Mouse (Mus musculus): ENCODE measurements around the gene Trp53. TPM values are rescaled to one million over a fixed set of nuclear protein-coding genes. Genes with fewer than 3 reads are reported as not detected.
"Not testable (repeated sequence)": the region's sequence is repeated elsewhere in the genome, so short reads cannot be mapped to it uniquely, and the experiment has no call there.

Gene Trp53
- total RNA-seq, 2 experiments from 2014 or later = 28.5 to 32.3 TPM

GRCm38 (mm10) chr11:69606832-69607231, 26.7 kb downstream of the Trp53 start:
- DNase-seq (ENCODE audit: low spot score in 2 of 2) = no peak
- H3K27ac ChIP-seq = no peak overlapping the region
- H3K4me3 ChIP-seq = no peak overlapping the region
- no peak for TF ChIP-seq CTCF (conservative IDR thresholded peaks at IDR 0.05)

DNA sequence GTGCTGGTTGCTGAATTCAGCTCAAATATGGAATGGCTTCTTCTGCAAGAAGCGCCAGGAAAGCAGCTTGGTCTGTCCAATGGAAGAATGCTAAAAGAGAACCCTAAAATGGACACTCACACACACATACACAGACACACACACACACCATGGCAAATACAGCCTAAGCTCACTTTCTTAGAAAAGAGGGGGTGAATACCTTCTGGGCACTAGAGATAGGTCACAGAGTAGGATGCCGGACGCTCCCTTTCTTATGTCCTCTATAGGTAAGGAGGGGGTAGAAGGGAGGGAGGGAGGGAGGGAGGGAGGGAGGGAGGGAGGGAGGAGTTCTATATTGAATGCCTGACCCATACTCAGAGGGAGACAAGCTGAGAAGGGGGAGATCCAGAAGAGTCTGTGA, 28.4 kb downstream of the Trp53 start:
- no peak for TF ChIP-seq CTCF (conservative IDR thresholded peaks at IDR 0.05)
- no peak for DNase-seq (ENCODE audit: low spot score in 2 of 2)
- Histone ChIP-seq H3K4me3 (no peak overlapping the region), H3K27ac (no peak overlapping the region)

DNA sequence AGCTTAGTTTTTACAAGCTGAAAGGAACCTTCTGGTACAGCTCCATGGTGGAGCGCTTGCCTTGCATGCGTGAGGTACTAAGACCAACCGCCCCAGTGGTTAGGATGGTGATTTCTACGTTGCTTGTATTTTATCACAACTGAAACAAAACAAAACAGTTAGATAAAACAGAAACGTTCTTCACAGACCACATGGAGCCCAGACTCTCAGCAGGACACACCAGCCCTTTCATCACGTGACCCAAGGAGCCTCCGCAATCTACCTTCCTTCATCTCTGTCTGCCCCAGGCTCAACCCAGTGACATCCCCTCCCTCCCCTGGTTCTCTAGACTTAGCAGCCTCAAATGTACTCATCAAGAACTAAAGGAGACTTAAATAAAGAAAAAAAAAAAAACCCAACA, 29.3 kb downstream of the Trp53 start:
- H3K4me3 ChIP-seq = no peak overlapping the region
- TF ChIP-seq CTCF (conservative IDR thresholded peaks at IDR 0.05) = no peak
- DNase-seq (ENCODE audit: low spot score in 2 of 2) = no peak
- no peak overlapping the region for H3K27ac ChIP-seq

GRCm38 (mm10) chr11:69610899-69611298, 30.7 kb downstream of the Trp53 start:
- H3K4me3 ChIP-seq = no peak overlapping the region
- TF ChIP-seq CTCF (conservative IDR thresholded peaks at IDR 0.05) = no peak
- H3K27ac ChIP-seq = peak overlapping the region; percentile 46; the same call in 1 of the 2 replicates
- DNase-seq (ENCODE audit: low spot score in 2 of 2) = no peak

GRCm38 (mm10) chr11:69613553-69614256, 33.5 kb downstream of the Trp53 start:
- H3K27ac ChIP-seq = peak overlapping the region; percentile 80
- TF ChIP-seq CTCF (conservative IDR thresholded peaks at IDR 0.05) = peak; percentile 84
- H3K4me3 ChIP-seq = peak overlapping the region; percentile 31

DNA sequence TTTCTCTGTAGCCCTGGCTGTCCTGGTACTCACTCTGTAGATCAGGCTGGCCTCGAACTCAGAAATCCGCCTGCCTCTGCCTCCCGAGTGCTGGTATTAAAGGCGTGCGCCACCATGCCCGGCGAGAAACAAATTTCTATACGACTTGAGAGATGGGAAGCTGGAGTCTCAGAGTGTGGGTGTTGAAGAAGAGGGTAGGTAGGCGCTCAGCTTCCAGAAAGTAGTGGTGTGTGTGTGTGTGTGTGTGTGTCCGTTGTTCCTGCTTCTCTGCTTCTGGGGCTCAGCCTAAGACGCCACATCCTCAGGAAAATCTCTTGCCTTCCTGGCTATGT, 34.1 kb downstream of the Trp53 start:
- not testable (repeated sequence) for DNase-seq (ENCODE audit: low spot score in 2 of 2); H3K27ac ChIP-seq

More at GRCm38 (mm10) chr11:69613553-69614256, 33.5 kb downstream of the Trp53 start:
- peak; percentile 79 to 84 for DNase-seq (ENCODE audit: low spot score in 2 of 2)

DNA sequence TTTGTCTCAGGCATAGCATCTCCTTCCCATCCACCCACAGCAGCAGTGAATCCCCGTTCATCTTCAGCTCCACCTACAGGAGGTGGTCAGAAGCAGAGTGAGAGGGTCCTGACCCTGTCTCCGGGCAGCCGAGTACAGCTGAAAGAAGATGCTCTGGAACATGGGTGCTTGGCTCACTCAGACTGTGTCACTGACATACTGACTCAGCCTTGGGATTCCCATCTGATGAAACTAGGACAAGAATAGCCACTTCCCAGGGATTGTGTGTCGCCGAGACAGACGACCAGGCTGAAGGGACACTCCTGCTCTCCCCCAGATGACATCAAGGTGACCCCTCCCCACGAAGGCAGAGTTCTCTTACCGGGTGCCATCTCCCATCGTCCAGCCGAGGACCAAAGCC, 36.6 kb downstream of the Trp53 start:
- DNase-seq (ENCODE audit: low spot score in 2 of 2) = no peak
- Histone ChIP-seq H3K4me3 (no peak overlapping the region), H3K27ac (no peak overlapping the region)
- no peak for TF ChIP-seq CTCF (conservative IDR thresholded peaks at IDR 0.05)

More for the DNA sequence above, 34.1 kb downstream of the Trp53 start:
- not testable (repeated sequence) for H3K4me3 ChIP-seq

- TF ChIP-seq CTCF (conservative IDR thresholded peaks at IDR 0.05) = no peak
- H3K4me3 ChIP-seq = no peak within 1 kb of the TSS
- no peak for DNase-seq (ENCODE audit: low spot score in 2 of 2)
Measured at GRCm38 (mm10) chr11:69617805-69618204, 37.6 kb downstream of the Trp53 start, which contains the start of gene Shbg. Gene Shbg (minus strand): TSS chr11:69617905.

GRCm38 (mm10) chr11:69620394-69621081, 40.4 kb downstream of the Trp53 start:
- TF ChIP-seq CTCF (conservative IDR thresholded peaks at IDR 0.05) = no peak
- DNase-seq (ENCODE audit: low spot score in 2 of 2) = no peak
- no peak overlapping the region for H3K27ac ChIP-seq
- no peak overlapping the region for H3K4me3 ChIP-seq

More at GRCm38 (mm10) chr11:69617805-69618204, 37.6 kb downstream of the Trp53 start, which contains the start of gene Shbg:
- no peak within 1 kb of the TSS for H3K27ac ChIP-seq

DNA sequence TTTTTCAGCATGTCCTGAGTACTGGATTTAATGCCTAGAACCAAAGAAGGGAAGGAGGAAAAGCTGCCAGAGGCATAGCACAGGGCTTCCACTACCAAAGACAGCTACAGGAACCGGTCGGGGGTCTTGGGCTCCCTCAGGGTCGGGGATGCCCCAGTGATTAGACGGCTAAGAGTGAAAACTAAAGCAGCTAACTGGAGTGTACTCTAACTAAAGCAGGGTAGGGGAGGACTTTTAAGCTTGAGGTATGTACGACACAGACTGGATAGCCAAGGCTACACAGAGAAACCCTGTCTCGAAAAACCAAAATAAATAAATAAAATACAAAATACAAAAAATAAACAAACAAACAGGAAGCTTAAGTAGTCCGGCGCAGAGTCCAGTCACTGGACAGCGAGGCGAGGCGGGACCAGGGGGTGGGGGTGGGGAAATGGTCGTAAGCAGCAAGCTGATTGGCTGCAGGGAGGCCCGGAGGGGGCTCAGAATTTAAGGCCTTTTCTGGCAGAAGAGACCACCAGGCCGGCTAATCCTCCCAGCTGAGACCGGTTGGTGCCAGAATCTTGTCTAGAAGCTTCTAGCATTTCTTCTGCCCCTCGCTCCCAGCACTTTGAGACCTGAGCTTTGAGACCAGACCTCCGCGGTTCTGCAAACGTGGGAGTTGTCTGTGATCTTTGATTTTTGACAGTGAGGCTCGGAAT, 41.6 kb downstream of the Trp53 start, which contains the start of gene Sat2:
Gene Sat2, plus strand, starts transcription at position 454 of the 698 bp plus-strand sequence.
- peak in 1 of 2 experiments; percentile 45 for DNase-seq (ENCODE audit: low spot score in 2 of 2)

GRCm38 (mm10) chr11:69622406-69622805, 42.2 kb downstream of the Trp53 start:
- Histone ChIP-seq H3K4me3 (peak overlapping the region; percentile 76), H3K27ac (peak overlapping the region; percentile 94)
- no peak for DNase-seq (ENCODE audit: low spot score in 2 of 2)
- TF ChIP-seq CTCF (conservative IDR thresholded peaks at IDR 0.05) = no peak

More for the DNA sequence above, 41.6 kb downstream of the Trp53 start, which contains the start of gene Sat2:
- no peak for TF ChIP-seq CTCF (conservative IDR thresholded peaks at IDR 0.05)
- peak within 1 kb of the TSS; percentile 76 for H3K4me3 ChIP-seq
- H3K27ac ChIP-seq = peak within 1 kb of the TSS; percentile 94

DNA sequence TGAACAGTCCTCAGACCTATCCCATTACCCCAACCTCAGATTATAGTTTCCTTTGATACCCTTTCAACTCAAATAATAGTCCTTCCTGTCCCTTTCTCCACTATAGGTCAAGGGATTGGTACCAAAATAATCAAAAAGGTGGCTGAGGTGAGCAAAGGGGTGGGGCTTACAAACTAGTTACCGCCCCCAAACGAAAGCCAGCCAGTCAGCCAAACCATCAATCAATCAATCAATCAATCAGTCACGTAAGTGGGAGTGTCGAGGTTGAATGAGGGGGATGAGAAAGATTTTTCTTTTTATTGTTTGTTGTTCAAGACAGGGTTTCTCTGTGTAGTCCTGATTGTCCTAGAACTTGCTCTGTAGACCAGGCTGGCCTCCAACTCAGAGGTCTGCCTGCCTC, 42.8 kb downstream of the Trp53 start:
- peak overlapping the region; percentile 94; the same call in 1 of the 2 replicates for H3K27ac ChIP-seq
- H3K4me3 ChIP-seq = peak overlapping the region; percentile 76; the same call in 1 of the 2 replicates
- no peak for DNase-seq (ENCODE audit: low spot score in 2 of 2)
- no peak for TF ChIP-seq CTCF (conservative IDR thresholded peaks at IDR 0.05)

GRCm38 (mm10) chr11:69624339-69624738, 44.2 kb downstream of the Trp53 start:
- H3K4me3 ChIP-seq; H3K27ac ChIP-seq; DNase-seq (ENCODE audit: low spot score in 2 of 2): not testable (repeated sequence)

All from layer of hippocampus, adult 2 months (tissue).